Mouse (Mus musculus): ENCODE measurements at regions not wholly inside any gene's neighbourhood (a gene's known extent, or its start where the extent isn't known, plus 50 kb on each side); places are given as distances from the start of the nearest gene placed in this dataset.

- H3K9me3 ChIP-seq (replicated peaks), result no peaks in the 10 kb centered on the region
- H3K36me3 ChIP-seq, result no peaks in the 10 kb centered on the region
- H3K4me2 ChIP-seq, result no peak overlapping the region
- no peaks in the 10 kb centered on the region for H3K27me3 ChIP-seq
- WGBS, result 50% methylated on average over 4 of the region's 4 CpGs
- no peak for ATAC-seq (replicated peaks; ENCODE audit: insufficient number of reproducible peaks, insufficient read depth, low FRiP score, low read depth)
- H3K4me3 ChIP-seq, result no peak overlapping the region
- H3K27ac ChIP-seq, result no peak overlapping the region
- H3K4me1 ChIP-seq (replicated peaks), result no peaks in the 10 kb centered on the region
- H3K9ac ChIP-seq, result no peak overlapping the region
Observed at GRCm38 (mm10) chr17:9301101-9301501, 120.8 kb upstream of the Gm17728 start.

- Histone ChIP-seq H3K36me3 (no peaks in the 10 kb centered on the region), H3K27me3 (no peaks in the 10 kb centered on the region), H3K4me2 (no peak overlapping the region), H3K27ac (no peak overlapping the region), H3K9me3 (replicated peaks) (no peaks in the 10 kb centered on the region), H3K4me3 (no peak overlapping the region), H3K9ac (no peak overlapping the region), H3K4me1 (replicated peaks) (no peaks in the 10 kb centered on the region)
- 65% methylated on average over 2 of the region's 2 CpGs for WGBS
- ATAC-seq (replicated peaks; ENCODE audit: insufficient number of reproducible peaks, insufficient read depth, low FRiP score, low read depth), result no peak
Observed at GRCm38 (mm10) chr17:9308507-9308906, 113.4 kb upstream of the Gm17728 start.

- no peaks in the 10 kb centered on the region for H3K9me3 ChIP-seq (replicated peaks)
- H3K4me3 ChIP-seq, result no peak overlapping the region
- H3K27me3 ChIP-seq, result no peaks in the 10 kb centered on the region
- no peak overlapping the region for H3K27ac ChIP-seq
- no peak overlapping the region for H3K9ac ChIP-seq
- no peaks in the 10 kb centered on the region for H3K4me1 ChIP-seq (replicated peaks)
- 79% methylated on average over 6 of the region's 6 CpGs for WGBS
- H3K36me3 ChIP-seq, result no peaks in the 10 kb centered on the region
- H3K4me2 ChIP-seq, result no peak overlapping the region
- no peak for ATAC-seq (replicated peaks; ENCODE audit: insufficient number of reproducible peaks, insufficient read depth, low FRiP score, low read depth)
Observed at GRCm38 (mm10) chr17:9322772-9323171, 99.1 kb upstream of the Gm17728 start.

GRCm38 (mm10) chr17:9328886-9329455 lies 92.9 kb upstream of the Gm17728 start:
- WGBS, result 70% methylated on average over 4 of the region's 4 CpGs
- no peak overlapping the region for H3K27ac ChIP-seq
- no peak overlapping the region for H3K4me2 ChIP-seq
- H3K4me1 ChIP-seq (replicated peaks), result no peaks in the 10 kb centered on the region
- no peaks in the 10 kb centered on the region for H3K36me3 ChIP-seq
- ATAC-seq (replicated peaks; ENCODE audit: insufficient number of reproducible peaks, insufficient read depth, low FRiP score, low read depth), result no peak
- no peaks in the 10 kb centered on the region for H3K27me3 ChIP-seq
- no peak overlapping the region for H3K9ac ChIP-seq
- H3K4me3 ChIP-seq, result no peak overlapping the region
- H3K9me3 ChIP-seq (replicated peaks), result no peaks in the 10 kb centered on the region

- no peak overlapping the region for H3K27ac ChIP-seq
- no peak overlapping the region for H3K9ac ChIP-seq
- no peak overlapping the region for H3K4me2 ChIP-seq
- no peaks in the 10 kb centered on the region for H3K27me3 ChIP-seq
- no peaks in the 10 kb centered on the region for H3K36me3 ChIP-seq
- WGBS, result 81% methylated on average over 5 of the region's 5 CpGs
- H3K4me3 ChIP-seq, result no peak overlapping the region
- no peaks in the 10 kb centered on the region for H3K9me3 ChIP-seq (replicated peaks)
- H3K4me1 ChIP-seq (replicated peaks), result no peaks in the 10 kb centered on the region
- ATAC-seq (replicated peaks; ENCODE audit: insufficient number of reproducible peaks, insufficient read depth, low FRiP score, low read depth), result no peak
Observed at GRCm38 (mm10) chr17:9357572-9358159, 64.2 kb upstream of the Gm17728 start.
